Mouse (Mus musculus) testis, adult 2 months (tissue): ENCODE results near the gene Clstn1. TPM values are rescaled to one million over a fixed set of nuclear protein-coding genes. Genes with fewer than 3 reads are reported as not detected.
A peak's percentile ranks its signal among the peaks of the same experiment; 100 is the strongest.

ENCODE experiments used
- H3K27ac ChIP-seq: fragments of 200-500 bp; 2 replicates; pipeline ENCODE4 v1.5.1; 2012; ENCODE audit warnings: low read depth, low read length; ENCODE audit not compliant: control insufficient read depth, insufficient read depth
- H3K27me3 ChIP-seq: fragments of 200-500 bp; 2 replicates; pipeline ENCODE4 v1.6.1; 2012; ENCODE audit warnings: mild to moderate bottlenecking, low read length, moderate library complexity; ENCODE audit not compliant: control insufficient read depth, insufficient read depth
- H3K36me3 ChIP-seq: fragments of 200-500 bp; 2 replicates; pipeline ENCODE4 v1.6.1; 2012; ENCODE audit warnings: mild to moderate bottlenecking, low read length; ENCODE audit not compliant: control insufficient read depth, insufficient read depth
- H3K4me1 ChIP-seq: fragments of 200-500 bp; 2 replicates; pipeline ENCODE4 v1.6.1; 2012; ENCODE audit warnings: low read length; ENCODE audit not compliant: control insufficient read depth, insufficient read depth
- H3K4me3 ChIP-seq: fragments of 200-500 bp; 2 replicates; pipeline ENCODE4 v1.5.1; 2012; ENCODE audit warnings: low read depth, mild to moderate bottlenecking, low read length, moderate library complexity, mixed read lengths; ENCODE audit not compliant: control insufficient read depth
- CTCF ChIP-seq: fragments of 200-500 bp; IDR thresholded peaks from 2 replicates; pipeline ENCODE4 v1.5.1; 2012; ENCODE audit warnings: low read depth, mild to moderate bottlenecking, inconsistent platforms, low read length, moderate library complexity; ENCODE audit not compliant: control insufficient read depth, insufficient read depth, insufficient replicate concordance
- POLR2A ChIP-seq: fragments of 200-500 bp; IDR thresholded peaks from 2 replicates; pipeline ENCODE4 v1.6.1; 2012; ENCODE audit warnings: low read depth, mild to moderate bottlenecking, inconsistent platforms, low read length, moderate library complexity; ENCODE audit not compliant: control insufficient read depth
- polyA plus RNA-seq: library from polyadenylated mRNA; depleted of rRNA; stranded (reverse); fragments of >200 nt; gene quantifications from 2 replicates; pipeline ENCODE4 v1.2.3, GENCODE M21; 2012

The Clstn1 gene
- polyA plus RNA-seq, 1 experiment = 13.0 TPM

DNA sequence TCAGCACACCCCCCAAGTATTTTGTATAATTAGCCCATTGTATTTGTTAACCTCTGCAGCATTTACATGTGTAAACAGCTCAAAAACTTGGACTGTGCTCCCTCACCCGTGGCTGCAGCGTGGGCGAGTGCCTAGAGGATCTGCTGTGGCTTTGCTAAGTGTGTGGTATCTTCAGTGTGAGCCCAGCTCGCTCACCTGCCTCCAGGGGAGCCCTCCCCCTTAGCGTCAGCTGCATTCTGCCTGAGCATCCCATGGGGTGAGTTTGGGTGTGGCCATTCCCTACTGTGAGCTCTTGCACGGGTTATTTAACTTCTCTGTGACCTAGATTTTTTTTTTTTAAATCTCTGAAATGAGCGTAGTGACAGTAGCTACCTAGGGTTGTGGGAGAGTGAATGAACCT lies 16.0 kb downstream of the Clstn1 start:
- no peak overlapping the region for H3K27ac ChIP-seq
- TF ChIP-seq POLR2A = no peak
- TF ChIP-seq CTCF = no peak
- H3K4me3 ChIP-seq = no peak overlapping the region
- no peaks in the 10 kb centered on the region for H3K27me3 ChIP-seq
- H3K4me1 ChIP-seq = no peaks in the 10 kb centered on the region
- H3K36me3 ChIP-seq = no peaks in the 10 kb centered on the region

DNA sequence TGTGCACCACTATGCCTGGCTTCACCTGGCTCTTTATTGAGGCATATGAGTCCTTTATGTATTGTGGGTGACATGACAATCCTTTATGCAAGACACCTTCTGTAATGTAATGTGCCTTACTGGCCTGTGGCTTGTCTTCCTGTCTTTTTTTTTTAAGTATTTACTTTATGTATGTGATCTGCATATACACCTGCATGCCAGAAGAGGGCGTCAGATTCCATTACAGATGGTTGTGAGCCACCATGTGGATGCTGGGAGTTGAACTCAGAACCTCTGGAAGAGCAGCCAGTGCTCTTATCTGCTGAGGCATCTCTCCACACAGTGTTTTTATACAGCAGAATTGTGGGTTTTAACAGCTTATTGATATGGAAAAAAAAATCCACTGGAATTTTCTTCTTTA lies 17.6 kb downstream of the Clstn1 start:
- no peaks in the 10 kb centered on the region for H3K4me1 ChIP-seq
- H3K36me3 ChIP-seq = no peaks in the 10 kb centered on the region
- no peak for TF ChIP-seq POLR2A
- TF ChIP-seq CTCF = no peak
- H3K27ac ChIP-seq = no peak overlapping the region
- no peak overlapping the region for H3K4me3 ChIP-seq
- H3K27me3 ChIP-seq = no peaks in the 10 kb centered on the region

DNA sequence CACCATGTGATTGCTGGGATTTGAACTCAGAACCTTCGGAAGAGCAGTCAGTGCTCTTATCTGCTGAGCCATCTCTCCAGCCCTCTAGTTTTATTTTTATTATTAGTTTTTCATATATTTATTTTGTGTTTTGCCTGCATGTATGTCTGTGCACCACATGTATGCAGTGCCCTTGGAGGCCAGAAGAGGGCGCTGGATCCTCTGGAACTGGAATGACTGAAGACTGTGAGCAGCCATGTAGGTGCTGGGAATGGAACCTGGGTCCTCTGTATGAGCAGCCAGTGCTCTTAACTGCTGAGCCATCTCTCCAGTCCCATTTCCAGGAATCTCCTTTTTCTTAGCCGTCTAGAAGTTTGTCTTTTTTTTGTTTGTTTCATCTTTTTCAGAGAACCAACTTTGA lies 18.2 kb downstream of the Clstn1 start:
- TF ChIP-seq CTCF = peak; percentile 67; the same call in 1 of the 2 replicates
- TF ChIP-seq POLR2A = no peak
- Histone ChIP-seq H3K36me3 (no peaks in the 10 kb centered on the region), H3K27me3 (no peaks in the 10 kb centered on the region), H3K27ac (no peak overlapping the region), H3K4me3 (no peak overlapping the region), H3K4me1 (no peaks in the 10 kb centered on the region)

DNA sequence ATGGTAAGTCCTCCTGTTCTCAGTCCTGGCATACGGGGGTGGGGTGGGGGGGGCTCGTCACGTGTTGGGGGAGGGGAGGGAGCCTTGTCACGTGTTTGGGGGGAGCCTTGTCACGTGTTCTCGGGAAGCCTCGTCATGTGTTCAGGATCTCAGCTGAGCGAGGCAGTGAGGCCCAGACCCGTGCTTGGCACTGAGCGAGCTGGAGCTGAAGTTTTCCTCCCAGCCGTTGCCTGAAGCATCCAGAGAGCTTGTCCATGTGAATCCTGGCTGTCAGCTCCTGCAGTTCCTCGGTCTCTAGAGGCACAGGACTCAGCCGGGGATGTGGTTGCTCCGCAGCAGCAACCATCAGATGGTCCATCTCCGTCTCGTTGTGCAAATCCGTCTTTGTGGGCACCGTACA lies 19.8 kb downstream of the Clstn1 start:
- Histone ChIP-seq H3K27me3 (no peaks in the 10 kb centered on the region), H3K27ac (no peak overlapping the region), H3K36me3 (no peaks in the 10 kb centered on the region), H3K4me3 (no peak overlapping the region), H3K4me1 (no peaks in the 10 kb centered on the region)
- no peak for TF ChIP-seq CTCF
- TF ChIP-seq POLR2A = no peak

DNA sequence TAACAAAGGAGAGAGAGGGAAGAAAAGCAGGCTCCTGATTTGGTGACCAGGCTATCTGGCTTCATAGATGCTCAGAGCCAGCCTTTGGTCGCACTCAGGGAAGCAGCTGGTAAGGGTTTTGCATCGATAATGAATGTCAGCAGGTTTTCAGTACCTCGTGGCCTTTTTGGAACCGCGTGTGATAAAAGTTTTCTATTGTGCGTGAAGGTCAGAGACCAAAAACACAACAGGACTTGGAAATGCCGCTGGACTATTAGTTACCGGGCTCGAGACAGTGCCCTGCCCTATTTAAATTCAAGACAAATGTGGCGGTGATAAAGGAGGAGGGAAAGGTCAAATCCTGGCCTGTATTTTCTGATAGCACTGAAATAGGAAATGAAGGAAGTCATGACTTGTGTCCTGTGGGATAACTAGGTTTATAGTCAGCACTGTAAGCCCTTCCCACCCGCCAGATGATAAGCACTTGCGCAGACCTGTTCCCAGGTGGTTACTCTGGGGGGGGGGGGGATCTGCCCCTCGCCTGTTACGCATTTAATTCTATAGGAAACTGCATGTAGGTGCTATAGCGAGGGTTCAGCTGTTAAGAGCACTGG lies 20.6 kb downstream of the Clstn1 start:
- TF ChIP-seq CTCF (no peak), POLR2A (no peak)
- no peak overlapping the region for H3K4me3 ChIP-seq
- H3K27ac ChIP-seq = no peak overlapping the region
- H3K27me3 ChIP-seq = no peaks in the 10 kb centered on the region
- no peaks in the 10 kb centered on the region for H3K4me1 ChIP-seq
- H3K36me3 ChIP-seq = no peaks in the 10 kb centered on the region

DNA sequence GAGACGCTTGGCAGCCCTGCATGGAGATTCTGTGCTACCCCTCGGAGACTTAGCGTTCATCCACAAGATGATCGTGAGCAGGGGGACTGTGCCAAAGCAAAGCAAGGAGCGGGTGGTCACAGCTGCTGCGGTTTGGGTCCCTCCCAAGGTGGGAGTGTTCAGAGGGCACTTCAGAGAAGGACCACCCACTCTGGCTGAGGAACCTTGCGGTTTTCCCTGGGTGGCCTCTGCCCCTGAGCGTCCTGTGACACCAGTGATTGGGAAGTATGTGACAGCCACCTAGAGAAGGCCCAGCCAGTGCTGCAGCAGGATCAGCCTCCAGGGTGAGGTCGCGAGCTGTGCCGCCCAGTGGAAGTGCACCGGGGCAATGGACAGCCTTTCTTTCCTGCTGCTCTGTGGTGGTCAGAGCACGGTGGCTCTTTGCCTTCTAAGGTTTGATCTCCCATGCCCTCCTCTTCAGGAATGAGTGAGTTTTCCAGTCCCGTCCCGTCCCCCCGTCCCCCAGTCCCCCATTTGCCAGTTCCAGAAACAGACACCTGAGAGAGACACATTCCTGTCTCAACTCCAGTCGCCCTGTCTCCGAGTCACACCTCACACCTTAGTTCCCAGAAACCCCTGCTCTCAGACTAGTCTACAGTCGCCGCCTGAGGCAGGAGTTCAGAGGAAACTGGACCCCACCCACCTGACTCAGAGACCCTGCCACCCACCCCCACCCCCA lies 21.5 kb downstream of the Clstn1 start:
- H3K4me3 ChIP-seq = no peak overlapping the region
- TF ChIP-seq CTCF (no peak), POLR2A (no peak)
- H3K27ac ChIP-seq = no peak overlapping the region

DNA sequence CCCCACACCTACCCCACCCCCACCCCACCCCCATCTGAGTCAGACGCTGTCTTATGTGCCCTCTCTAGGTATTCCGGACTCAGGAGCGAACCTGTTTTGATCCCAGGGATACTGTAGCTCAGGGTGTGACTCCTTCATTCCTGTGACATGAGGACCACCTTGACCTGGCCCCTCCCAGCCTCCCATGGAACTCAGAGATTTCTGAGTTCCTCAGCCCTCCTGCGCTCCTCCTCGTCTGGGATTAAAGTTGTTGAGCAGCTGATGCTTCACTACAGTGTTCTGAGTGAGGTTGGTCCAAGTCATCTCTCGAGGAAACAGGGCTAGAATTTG lies 22.0 kb downstream of the Clstn1 start:
- H3K4me3 ChIP-seq = no peak overlapping the region
- TF ChIP-seq CTCF = no peak
- no peak for TF ChIP-seq POLR2A
- no peaks in the 10 kb centered on the region for H3K36me3 ChIP-seq
- H3K4me1 ChIP-seq = no peaks in the 10 kb centered on the region
- H3K27me3 ChIP-seq = no peaks in the 10 kb centered on the region
- no peak overlapping the region for H3K27ac ChIP-seq

More for the DNA sequence above, 21.5 kb downstream of the Clstn1 start:
- no peaks in the 10 kb centered on the region for H3K4me1 ChIP-seq
- no peaks in the 10 kb centered on the region for H3K27me3 ChIP-seq
- H3K36me3 ChIP-seq = no peaks in the 10 kb centered on the region
